Mouse (Mus musculus): Measurements from ENCODE around the gene Adra2b. TPM values are rescaled to one million over a fixed set of nuclear protein-coding genes. Genes with fewer than 3 reads are reported as not detected.

Gene Adra2b
- total RNA-seq, 2 experiments from 2014 or later: 0.07 TPM; not detected in 1

DNA sequence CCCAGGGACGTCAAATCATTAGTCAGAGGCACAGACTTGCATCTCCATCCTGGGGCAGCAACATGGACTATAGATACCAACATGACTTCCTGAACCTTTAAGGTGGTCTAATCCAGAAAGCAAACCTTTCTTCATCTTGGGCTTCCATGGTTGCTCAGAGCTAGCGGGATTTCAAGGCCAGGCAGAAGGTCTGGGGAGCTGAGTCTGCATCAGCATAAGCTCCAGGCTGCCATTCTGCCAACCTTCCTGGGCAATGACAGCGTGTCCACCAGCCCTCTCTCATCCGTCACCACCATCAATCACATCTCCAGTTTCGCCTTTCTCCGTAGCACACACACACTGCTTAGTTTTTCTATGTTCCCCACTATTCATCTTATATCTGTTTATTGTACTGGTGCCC, 23.7 kb upstream of the Adra2b start:
- DNase-seq: no peak

DNA sequence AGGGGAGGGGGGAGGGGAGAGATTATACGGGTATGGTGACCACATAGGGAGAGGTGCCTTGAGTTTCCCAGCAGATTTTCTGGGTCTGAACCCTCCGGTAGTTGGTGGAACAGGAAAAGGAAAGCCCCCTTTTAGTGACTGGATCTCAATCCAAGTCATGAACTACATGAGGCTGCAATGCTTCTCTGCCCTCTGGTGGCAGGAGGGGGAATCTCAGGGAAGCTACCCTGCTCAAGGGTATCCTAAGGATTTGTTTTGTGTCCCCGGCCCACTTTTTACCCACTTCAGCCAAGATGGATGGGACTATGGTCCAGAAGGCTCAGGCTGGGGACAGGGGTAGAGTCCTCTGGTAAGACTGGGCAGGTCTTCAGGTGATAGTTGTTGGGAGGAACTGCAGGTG, 21.8 kb upstream of the Adra2b start:
- DNase-seq: peak; percentile 28 to 34

DNA sequence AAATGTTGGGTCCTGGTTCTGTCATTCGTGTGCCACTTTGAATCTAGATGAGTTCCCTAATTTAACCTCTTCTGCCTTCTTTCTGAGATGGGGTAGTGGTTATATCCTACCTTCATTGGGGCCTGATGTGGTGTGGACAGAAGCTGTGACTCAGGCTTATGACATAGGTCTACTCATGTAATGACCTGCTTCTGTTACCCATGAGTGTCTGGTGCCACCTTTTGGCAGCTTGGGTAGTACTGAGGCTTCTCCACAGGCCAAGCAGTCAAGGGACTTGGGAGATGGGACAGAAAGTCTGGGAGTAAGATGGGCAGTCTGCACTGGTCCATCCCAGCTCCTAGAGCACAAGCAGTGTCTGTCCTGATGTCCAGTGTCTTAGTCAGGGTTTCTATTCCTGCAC, 16.7 kb upstream of the Adra2b start:
- DNase-seq: no peak

DNA sequence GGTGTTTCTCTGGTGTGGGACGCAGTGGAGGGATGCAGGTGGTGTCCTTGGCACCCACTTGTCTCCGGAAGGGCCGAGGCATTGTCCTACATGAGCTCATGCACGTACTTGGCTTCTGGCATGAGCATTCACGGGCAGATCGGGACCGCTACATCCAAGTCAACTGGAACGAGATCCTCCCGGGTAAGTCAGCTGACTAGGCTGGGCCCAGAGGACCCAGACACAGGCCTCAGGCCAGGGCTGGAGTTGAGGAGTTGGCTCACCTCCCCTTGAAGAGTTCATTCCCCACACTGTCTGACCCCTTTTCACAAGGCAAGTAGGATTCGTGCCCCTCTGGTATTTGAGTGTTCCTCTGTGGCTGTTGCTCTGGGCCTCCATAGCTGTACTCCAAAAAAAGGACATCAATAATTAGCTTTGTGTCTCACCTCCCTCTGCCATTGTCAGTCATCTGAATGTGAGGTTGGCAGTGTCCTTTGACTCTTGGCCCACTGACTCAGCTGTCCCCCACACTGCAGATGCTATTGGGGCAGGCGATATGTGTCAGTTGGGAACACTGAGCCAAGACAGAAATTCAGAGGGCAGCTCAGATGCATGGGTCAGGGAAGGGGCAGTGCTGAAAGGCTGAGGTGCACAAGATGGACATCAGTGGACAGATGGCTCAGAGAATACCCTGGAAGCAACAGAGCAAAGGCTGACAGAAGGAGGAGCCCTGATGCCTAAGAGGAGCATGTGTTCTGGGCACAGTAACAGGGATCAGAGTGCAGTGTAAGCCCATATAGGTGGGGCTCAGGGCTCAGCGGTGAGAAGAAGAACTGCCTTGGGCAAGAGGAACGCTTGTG, 15.6 kb upstream of the Adra2b start:
- DNase-seq: no peak

DNA sequence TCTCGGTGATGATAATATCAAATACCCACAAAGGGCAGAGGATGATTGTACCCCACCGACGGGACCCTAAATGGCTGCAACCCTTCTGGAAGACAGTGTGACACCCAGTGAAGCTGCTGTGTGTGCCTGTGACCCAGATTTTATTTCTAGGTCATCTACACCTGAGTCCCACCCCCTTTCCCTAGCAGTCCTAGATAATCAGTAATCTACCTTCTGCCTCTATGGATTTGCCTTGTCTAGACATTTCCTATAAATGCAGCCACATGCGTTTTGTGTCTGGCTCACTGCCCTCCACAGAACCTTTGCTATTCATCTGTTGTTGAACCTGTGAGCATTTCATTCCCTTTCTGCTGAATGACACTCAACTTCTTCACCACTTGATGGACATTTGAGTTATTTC, 9.1 kb upstream of the Adra2b start:
- no peak for DNase-seq

DNA sequence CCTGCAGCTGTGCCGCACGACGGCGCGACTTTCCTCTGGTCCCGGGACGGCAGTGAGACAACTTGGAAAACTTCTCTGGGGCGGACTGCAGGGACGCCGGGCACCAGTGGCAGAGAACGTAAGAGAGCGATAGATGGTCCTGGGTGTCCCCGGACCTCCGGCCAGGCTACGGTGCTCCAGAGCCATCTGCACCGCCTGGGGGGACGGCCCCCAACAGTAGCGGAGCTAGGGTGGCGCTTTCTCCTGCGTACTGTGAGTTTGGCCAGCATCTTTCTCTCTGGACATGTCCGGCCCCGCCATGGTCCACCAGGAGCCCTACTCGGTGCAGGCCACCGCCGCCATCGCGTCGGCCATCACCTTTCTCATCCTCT, 259 bp downstream of the Adra2b start:
- no peak for DNase-seq

DNA sequence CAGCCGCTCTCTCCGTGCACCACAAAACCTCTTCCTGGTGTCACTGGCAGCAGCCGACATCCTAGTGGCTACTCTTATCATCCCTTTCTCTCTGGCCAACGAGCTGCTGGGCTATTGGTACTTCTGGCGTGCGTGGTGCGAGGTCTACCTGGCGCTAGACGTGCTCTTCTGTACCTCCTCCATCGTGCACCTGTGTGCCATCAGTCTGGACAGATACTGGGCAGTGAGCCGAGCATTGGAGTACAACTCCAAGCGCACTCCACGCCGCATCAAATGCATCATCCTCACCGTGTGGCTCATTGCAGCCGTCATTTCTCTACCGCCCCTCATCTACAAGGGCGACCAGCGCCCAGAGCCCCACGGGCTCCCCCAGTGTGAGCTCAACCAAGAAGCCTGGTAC, 688 bp downstream of the Adra2b start:
- no peak for DNase-seq

DNA sequence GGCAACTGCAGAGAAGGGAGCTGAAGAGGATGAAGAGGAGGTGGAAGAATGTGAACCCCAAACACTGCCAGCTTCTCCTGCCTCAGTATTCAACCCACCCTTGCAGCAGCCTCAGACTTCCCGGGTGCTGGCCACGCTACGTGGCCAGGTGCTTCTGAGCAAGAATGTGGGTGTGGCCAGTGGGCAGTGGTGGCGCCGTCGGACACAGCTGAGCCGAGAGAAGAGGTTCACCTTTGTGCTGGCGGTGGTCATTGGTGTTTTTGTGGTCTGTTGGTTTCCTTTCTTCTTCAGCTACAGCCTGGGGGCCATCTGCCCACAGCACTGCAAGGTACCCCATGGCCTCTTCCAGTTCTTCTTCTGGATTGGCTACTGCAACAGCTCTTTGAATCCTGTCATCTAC, 1.4 kb downstream of the Adra2b start:
- DNase-seq: no peak

DNA sequence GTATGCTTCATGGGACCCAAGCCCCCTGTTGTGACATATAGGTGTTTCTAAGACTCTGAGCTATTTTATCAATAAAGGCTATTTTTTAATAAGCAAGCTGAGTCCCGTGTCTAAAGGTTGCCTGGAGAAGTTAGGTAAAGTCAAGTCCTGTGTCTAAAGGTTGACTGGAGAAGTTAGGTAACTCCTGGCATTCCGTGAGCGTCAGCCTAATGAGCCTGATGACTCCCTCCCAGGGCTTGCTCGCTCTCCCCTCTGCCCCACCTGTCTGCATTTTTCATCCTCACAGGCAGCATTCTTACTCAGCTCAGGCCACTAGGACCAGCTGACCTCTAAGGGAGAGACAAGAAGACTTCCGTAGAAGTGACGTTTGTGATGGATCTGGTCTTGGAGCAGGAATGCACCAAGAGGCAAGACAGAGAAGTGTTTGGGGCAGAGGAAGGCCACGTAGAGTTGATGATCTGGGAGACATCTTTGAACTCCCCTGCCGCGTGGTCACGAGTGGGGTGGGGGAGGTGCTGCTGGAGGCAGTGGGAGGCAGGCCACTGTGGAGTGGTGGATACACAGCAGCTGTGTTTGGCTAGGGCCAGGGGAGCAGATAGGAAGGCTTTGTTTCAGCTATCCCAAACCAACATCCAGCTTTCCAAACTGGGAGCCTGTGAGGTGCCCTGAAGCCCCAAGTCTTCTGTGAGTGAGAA, 4.3 kb downstream of the Adra2b start:
- no peak for DNase-seq

DNA sequence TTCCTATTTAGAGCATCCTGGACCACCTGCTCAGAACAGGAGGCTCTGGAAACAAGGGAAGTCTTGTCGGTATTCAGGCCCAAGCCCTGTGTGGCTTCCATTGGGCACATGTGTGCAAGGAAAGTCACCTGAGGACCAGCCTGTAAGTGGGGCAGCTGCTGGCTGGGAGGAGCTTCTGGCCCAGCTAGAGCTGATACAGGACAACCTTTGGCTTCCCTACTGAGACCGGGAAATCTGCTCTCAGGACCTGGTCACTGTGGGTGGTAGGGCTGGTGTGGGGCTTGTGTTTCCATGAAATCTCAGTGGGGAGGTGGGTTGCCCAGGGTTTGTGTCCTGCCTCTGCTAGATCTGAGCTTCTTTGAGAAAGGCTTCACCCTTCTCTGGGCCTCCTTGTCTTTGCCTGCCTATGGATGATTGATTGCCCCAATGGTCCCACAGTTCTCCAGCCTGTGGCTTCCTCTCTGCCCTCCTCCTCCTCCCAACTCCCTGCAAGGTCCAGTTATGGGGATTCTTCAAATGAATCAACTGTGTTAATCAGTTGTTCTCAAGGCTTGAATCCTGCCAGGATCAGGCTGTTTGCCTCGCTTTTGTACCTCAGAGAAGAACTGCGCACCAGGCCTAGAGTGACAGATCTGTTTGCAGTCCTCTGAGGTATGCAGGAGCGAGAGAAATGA, 6.8 kb downstream of the Adra2b start:
- DNase-seq: no peak

DNA sequence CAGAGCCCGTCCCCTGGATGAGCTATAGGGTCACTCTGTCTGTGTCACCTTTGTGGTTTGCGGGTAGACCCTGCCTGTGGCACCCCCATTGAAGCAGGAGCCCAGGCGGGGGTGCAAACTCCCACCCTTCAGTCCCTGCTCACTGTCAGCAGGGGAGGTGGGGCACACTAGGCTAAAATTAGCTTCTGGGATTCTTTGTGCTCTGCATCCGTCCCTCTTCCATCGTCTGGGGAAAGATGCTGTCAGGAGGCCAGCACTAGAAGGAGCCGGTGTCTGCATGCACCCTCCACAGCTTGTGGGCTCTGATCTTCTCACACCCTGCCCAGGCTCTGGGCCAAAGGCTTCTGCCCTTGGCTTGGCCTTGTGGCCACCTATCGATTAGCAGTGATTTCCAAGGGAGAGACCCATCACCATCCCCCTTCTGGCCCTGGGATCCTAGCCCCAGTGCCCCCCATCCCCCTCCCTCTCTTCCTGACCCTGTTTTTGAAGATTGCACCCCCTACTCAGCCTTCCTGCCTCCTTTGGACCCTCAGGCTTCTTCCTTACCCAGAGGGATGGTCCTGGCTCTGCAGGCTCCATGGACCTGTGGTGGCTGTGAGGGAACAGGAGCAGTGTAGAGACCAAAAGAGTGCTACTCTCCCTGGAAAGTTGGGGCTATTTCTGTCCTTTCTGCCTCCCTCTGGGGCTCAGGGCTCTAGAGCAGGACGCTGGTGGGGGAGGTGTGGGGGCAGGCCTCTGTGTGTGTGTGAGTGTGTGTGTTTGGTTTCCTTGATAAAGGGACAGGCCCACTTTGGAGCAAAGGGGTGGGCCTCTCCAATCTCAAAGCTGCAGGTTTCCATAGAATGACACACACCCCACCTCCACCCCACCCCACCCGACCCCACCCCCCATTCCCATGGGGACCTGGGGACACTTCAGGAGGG, 7.8 kb downstream of the Adra2b start:
- no peak for DNase-seq

DNA sequence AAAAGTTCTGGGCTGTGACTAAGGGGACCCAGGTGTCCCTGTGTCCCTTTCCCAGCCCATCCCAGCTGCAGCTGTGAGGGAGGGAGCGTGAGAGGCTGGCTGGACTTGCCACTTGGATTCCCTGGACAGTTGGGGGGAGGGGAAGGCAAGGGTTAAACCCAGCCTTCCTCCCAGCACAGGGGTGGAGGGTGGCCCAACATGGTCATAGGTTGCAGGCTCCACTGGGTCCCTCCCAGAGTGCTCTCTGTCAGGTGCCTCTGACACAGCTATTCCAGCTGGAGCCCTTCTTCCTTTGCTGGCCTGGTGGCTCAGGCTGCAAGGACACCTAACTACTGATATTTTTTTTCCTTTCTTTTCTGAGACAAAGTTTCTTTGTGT, 8.5 kb downstream of the Adra2b start:
- DNase-seq: no peak

DNA sequence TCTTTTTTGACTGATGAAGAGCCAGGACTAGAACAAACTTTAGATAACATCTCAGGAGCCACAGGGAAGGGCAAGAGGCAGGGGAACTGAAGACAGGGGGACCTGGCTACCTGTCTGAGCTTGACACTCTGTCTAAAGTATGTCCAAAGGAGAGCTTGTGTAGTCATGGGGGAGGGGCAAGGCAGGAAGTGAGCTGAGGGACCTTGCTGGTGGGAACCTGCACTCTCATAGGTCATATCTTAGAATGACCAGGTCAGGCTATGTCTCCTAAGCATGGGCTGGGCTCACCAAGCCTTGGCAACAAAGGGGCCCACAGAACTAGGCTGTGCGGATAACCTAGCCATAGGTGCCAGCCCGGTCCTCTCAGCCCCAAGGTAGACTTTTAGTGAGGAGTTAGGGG, 9.1 kb downstream of the Adra2b start:
- DNase-seq: no peak

DNA sequence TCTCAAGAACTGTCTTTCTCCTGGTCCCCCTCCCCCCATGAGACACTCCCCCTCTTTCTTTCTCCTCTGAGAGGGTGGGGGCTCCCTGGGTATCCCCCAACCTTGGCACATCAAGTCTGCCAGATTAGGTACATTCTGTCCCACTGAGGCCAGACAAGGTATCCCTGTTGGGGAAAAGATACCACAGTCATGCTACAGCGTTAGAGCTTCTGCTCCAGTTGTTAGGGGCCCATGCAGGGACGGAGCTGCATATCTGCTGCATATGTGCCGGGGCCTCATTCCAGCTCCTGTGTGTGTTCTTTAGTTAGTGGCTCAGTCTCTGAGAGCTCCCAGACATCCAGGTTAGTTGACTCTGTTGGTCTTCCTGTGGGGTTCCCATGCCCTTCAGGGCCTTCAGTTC, 11.1 kb downstream of the Adra2b start:
- no peak for DNase-seq

DNA sequence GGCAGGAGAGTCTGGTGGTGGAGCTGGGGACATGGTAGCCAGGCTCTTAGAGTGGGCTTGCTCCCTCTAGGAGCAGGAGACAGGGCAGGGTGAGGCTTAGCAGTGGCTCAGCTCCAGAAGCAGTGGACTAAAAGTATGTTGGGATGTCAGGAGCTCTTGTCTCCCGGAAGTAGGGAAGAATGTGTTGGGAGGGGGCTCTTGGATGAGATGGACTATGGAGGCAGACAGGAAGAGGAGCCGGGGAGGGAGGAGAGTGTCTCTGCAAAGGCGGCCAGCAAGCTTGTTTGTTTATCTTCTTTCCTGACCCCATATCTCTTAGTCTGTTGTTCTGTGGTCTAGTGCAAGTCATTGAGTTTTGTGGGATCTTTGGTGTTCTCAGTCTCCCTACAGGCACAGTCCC, 12.1 kb downstream of the Adra2b start:
- no peak for DNase-seq

DNA sequence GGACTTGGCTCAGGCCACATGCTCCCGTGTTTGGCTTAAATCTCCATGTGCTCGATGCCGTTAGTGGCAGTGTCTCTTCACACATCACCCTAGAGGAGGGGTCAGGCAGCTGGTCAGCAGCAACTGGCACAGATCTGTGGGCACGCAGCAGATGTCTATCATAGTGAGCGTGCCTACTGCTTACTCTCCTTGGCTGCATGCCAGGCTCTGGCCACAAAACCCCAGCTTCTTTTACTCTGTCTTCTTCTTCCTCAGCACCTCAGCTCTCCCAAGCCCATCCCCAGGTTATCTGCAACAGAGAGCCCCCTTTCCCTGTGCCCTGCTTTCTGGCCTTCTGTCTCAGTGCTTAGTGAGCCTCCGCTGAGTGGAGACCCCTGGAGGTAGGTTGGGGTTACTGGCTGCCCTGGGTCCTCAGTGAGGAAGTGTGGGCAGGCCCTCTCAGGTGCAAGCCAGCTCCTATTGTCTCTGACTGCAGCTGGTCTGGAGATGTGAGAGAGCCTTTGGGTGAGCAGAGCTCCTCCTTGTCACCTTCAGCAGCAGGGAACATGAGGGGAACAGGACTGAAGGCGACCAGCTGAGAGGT, 12.8 kb downstream of the Adra2b start:
- no peak for DNase-seq

DNA sequence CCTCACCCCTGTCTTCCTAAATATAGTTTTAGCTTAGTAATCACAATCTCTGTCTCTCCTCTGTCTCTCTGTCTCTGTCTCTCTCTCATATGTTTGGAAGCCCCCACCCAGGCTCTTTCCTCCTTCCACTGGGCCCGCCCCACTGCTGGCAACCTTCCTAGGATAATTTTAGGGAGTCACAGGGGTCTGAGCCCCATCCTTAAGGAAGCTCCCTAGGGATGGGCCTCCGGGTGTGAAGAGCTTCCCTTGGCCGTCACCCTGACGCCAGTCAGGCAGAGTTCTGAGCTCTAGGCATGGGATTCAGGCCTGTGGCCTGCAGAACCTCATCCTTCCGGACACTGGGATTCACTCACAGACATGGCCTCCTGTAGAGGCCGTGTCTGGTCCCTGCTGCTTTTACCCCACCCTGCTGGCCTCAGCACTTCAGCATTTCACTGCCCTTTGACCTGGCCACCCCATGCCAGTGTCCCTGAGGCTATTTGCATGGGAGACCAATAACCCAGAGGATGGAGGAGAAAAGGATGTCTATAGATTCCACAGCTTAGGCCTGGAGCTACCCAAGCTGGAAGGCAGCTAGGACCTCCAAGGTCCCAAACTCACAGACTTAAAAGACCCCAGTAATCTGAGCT, 13.5 kb downstream of the Adra2b start:
- DNase-seq: no peak

DNA sequence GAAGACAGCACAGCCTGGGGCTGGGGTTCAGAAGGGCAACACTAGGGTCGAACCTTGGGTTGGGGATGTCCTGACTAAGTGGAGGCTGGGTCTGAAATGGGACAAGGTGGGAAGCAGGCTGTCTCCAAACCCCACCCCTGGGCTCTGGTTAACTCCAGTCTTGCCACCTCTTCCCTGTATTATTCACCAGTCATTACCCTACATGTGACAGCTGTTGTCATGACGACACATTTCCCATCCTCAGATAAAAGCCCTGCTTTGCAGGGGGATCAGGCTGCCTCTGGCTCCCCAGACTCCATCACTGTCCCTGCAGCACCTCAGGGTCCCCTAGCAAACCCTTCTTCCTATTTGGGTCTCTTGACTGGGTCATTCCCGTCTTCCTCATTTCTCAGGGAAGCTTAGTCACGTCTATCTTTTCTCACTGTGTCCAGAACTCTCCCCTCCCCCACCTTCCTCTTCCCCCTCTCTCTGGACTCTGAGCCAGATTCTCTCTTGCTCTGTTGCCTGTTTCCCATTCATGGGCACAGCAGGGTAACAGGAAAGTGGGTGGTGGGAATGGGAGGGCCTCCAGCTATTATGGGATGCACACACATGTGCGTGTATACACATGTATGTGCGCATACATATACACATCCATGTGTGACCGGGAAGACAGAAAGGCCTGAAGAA, 15.1 kb downstream of the Adra2b start:
- DNase-seq: no peak

DNA sequence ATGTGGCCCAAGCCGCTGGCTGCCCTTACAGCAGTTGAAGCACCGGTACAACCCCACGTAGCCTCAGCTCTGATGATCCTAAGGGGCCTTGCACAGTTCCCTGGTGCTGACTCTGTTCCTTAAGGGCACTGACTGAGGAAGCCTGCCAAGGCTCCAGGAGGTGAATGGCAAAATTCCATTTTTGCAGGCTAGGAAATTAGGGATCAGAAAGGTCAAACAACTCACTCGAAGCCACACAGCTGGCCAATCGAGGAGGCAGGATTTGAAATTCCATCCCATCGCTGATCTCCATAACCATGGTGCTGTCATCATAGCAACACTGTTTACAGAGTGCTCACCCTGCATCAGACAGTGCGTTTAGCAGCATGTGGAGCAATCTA, 15.6 kb downstream of the Adra2b start:
- no peak for DNase-seq

DNA sequence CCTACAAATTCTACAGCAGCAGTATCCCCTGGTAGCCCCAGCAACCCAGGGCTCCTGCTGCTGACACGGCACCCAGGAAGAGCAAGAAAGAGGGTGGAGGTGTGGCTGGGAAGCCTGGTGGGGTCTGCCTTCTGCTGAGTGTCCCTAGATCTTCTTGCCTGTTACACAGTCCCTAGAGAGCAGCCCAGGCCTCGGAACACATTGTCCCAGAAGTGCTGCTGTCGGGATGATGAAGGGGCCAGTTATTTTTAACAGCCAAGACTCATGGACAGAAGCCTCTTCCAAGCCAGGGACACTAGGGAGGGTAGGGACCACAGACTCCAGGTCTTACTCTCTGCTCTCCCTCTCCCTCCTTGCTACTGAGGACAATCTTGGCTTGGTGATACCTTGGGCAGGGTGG, 16.2 kb downstream of the Adra2b start:
- DNase-seq: no peak

DNA sequence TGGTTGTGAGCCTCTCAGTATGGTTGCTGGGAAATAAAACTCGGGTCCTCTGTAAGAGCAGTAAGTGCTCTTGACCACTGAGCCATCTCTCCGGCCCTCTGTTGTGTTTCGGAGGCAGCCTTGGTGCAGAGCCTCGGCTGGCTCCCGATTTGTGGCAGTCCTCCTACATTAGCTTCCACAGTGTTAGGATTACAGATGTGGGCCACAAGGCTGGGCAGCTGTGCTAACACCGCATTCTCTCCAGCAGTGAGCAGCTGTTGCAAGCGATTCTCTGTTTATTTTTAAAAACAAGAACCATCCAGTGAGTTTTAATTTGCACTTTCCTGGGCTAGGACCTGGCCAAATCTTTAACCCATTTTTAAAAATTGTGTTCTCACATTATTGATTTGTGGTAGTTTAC, 20.9 kb downstream of the Adra2b start:
- DNase-seq: no peak

Measured in layer of hippocampus, postnatal 36 days (tissue).